Mouse (Mus musculus) spleen, postnatal 14 days (tissue): ENCODE results near the gene Atp6v1c2.
A peak's percentile ranks its signal among the peaks of the same experiment; 100 is the strongest.

Source experiments
- DNase-seq, 2 experiments: peaks; one replicate each; pipeline ENCODE4 v3.0.0; 2021 to 2022; ENCODE audit warnings: low spot score in 2 of 2

Atp6v1c2 gene

DNA sequence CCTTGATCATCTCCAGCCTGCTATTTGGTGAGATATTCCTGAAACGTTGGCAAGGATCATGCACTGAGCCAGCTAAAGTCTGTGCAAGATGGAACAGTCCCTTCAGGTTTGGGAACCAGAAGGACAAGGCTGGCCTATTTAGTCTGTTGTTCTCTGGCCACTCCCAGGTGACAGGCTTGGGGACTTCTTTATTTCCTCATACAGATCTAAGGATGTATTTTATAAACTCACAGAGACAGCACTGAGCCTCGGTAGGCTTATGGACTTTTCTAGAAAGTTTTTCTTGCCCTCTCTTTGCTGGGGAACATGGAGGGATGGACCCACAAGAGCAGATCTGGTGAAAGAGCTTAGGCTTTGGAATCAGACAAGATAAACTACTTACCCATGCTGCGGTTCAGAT is at the start of gene Atp6v1c2:
Gene Atp6v1c2, minus strand, starts transcription at position 101 of the 400 bp plus-strand sequence.
- no peak for DNase-seq

DNA sequence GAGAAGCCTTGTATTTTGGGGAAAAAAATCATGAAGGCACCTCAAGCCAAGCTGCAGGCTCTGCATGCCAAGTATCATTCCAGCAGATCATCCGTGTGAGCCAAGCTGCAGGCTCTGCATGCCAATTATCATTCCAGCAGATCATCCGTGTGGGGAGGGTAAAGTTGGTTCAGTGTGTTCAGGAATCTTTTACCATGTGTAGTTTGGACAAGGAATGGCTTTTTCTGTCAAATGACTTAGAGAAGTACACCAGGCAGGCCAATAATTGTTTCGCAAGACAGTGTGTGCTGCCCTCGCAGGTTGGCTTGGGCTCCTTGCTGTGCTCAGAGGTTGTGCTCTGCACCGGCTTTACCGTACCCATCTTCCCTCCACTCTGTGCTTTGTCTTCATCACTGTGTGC is 47.4 kb upstream of the Atp6v1c2 start:
- no peak for DNase-seq

GRCm38 (mm10) chr12:17375243-17375642 is 46.1 kb upstream of the Atp6v1c2 start:
- DNase-seq: no peak

- DNase-seq: no peak
These were observed 44.4 kb upstream of the Atp6v1c2 start for GRCm38 (mm10) chr12:17373470-17373975.

- DNase-seq: no peak
These were observed 43.5 kb upstream of the Atp6v1c2 start for GRCm38 (mm10) chr12:17372696-17373095.

GRCm38 (mm10) chr12:17371589-17372235 is 42.6 kb upstream of the Atp6v1c2 start:
- DNase-seq: peak in 1 of 2 experiments; percentile 13

DNA sequence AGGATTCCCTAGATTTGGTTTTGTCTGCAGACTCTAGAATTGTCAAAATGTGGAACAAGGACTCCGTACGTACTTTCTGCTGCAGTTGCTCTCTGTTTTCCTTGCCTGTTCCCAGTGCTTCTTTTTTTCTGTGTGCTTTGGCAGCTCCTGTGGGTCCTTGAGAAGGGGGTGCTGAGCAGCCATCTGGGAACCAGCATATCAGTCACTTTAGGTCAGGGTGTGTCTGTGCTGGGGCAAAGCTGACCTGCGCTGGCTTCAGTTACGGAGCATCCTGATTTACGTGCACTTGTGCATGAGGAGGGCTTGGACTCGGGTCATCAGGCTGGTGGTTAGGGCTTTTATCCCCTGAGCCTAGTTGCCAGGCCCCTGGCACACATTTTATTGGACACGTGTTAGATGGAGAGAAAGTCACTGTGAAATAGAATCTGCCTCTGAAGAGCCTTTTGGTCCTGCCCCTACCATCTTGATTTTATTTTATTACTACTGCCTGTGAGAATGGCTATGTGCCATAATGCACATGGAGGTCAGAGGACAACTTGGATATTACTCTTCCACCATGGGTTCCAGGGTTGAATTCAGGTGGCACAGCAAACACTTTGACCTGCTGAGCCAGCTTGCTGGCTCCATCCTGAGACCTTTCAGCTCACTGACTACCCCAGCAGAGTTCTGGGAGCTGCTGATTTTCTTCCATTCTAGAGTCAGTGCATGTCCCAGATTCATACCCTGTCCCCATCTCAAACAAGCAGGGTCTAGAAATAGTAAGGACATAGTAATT is 40.6 kb upstream of the Atp6v1c2 start:
- DNase-seq: no peak

GRCm38 (mm10) chr12:17369111-17369510 is 40.0 kb upstream of the Atp6v1c2 start:
- no peak for DNase-seq

GRCm38 (mm10) chr12:17366981-17367380 is 37.8 kb upstream of the Atp6v1c2 start:
- peak in 1 of 2 experiments; percentile 38 for DNase-seq

DNA sequence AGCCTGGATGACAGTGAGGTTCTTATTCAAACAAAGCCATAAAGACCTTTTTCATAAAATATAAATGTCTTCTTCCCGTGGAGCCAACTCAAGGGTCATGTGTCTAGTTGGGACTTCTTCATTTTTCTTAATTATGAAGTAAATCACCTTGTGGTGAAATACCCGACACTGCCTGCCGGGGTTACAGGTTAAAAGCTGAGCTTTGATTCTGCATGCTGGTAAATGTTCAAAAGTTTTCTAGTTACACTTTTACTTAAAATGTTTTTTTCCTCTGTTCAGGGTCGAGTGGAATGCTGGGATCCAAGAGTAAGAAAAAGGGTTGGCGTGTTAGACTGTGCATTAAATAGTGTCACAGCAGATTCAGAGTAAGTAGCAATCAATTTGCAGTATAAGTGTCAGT is 33.2 kb upstream of the Atp6v1c2 start:
- no peak for DNase-seq

DNA sequence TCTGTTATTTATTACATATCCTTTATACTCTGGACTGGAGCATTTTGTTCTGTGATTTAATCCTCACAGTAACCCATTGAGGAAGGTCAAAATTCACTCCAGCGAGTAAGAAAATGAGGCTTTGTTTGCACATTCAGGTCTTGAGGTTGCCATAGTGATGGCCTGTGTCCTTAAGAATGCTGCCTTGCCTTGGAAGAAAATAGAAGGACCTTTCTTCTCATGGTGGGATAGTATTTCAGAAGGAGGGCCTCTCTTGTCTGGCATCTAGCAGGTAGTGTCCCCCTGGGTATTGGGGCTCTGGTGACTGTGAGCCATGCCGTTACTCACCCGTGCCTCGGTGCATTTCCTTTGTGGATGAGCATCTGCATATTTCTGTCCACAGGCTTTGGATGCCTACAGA is 31.5 kb upstream of the Atp6v1c2 start:
- DNase-seq: no peak

DNA sequence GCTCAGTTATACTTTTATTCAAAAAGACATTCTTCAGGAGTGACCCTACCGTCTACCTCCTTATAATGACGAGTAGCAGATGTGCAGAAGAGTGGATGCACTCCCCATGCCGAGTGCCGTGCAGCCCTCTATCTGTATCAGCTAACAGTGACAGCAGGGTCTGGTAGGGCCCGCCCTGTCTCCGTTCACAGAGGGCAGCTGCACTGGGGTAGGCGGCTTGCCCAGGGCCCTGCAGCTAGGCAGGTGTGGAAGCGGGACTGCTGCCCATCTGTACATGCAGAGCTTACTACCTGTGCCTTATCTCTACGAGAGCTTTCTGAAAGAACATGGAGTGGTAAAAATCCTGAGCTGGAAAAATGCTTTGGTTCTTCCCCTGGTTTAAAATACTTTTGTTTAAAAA is 30.9 kb upstream of the Atp6v1c2 start:
- no peak for DNase-seq

DNA sequence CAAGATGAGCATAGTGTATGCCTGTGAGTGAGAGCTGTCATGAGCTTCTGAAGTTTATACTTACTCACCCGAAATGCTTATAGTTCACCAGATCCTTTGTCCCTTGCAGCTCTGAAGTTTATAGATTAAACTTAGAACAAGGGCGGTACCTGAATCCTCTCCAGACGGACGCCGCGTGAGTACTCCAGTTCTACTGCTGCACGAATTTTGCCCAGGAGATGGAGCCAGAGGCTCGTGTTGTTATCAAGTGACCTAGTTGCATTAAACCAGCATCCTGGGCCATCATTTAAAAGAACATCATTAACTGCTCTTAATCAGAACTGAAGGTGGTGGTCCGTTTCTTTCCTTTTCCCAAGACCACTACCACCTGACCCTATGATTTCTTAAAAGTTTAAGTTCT is 29.8 kb upstream of the Atp6v1c2 start:
- DNase-seq: no peak

- DNase-seq: no peak
These were observed 28.6 kb upstream of the Atp6v1c2 start for GRCm38 (mm10) chr12:17357795-17358194.

DNA sequence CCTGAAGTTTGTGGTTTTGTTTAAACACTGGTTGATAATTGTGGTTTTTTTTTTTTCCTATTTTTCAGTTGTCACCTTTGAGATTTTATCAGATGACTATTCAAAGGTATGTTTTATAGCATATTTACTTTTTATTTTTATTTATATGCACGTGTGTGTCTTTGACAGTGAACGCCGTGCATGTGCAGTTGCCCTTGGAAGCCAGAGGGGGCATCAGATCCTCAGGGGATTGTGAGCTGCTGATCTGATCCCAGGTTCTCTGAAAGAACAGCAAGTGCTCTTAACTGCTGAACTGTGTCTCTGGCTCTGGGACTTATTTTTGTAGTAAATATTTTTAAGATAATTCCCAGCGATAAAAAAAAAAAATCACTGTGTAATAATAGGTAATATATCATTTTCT is 27.7 kb upstream of the Atp6v1c2 start:
- no peak for DNase-seq

- no peak for DNase-seq
These were observed 20.9 kb upstream of the Atp6v1c2 start for GRCm38 (mm10) chr12:17350106-17350505.

GRCm38 (mm10) chr12:17348048-17349036 is 19.2 kb upstream of the Atp6v1c2 start, which contains the start of gene Nol10:
TSS of gene Nol10 (plus strand) at chr12:17348458.
- peak; percentile 69 to 84 for DNase-seq

DNA sequence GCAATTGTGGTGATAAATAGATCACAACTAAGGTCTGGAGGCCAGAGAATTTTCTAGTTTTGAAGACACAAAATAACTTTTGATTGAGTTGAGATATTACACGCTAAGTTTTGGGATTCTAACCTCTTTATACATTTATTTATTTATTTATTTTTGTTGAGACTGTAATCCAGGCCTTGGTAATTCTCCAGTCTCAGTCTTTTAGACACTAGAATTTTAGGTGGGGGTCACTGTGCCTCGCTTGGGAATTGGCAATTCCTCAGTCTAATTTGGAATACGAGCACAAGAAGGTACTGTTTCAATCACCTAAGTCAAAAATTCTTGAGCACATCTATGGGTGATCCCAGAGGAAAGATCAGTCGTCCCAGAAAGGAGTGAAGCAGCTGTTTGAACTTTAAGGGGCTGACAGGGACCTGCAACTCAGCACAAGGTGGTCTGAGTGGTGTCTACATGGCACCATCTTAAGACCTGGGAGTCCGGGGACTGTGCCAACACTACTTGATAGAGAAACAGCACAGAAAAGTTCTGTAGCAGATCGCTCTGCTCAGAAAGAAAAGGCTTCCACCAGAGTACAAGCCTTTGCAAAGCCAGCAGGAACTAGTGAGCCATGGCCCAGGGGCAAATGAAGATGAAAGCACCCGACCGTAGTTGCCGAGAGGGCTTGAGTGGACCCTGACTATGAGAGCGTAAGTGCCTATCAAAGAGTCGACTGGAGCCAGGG is 18.3 kb upstream of the Atp6v1c2 start:
- DNase-seq: no peak

DNA sequence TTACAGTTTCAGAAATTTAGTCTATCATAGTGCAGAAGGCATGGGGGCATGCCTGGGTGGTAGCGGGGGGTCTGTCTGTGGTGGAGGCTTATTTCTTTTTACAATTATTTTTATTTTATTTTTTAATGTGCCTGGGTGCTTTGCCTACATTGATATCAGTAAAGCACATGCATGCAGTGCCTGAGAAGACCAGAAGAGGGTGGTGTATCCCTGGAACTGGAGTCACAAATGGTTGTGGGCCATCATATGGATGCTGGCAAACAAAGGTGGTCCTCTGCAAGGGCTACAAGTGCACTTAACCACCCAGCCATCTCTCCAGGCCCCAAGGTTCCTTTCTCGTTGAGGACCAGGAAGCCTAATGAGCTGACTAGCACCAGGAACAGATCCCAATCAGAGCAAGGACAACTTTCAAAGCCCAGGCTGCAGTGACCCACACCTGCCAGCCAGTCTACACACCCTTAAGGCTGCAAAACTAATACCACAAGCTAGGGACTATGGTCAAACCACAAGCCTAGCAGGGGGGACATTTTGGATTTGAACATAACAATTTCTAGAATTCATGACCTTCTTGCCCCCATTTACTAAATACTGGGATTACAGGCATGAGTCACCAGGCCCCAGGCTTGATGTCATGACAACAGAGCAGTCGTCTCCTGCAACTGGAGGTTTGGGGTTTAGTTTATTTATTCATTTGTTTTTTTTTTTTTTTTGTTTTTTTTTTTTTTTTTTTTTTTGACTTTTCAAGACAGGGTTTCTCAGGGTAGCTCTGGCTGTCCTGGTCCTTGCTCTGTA is 10.2 kb upstream of the Atp6v1c2 start:
- DNase-seq: no peak

DNA sequence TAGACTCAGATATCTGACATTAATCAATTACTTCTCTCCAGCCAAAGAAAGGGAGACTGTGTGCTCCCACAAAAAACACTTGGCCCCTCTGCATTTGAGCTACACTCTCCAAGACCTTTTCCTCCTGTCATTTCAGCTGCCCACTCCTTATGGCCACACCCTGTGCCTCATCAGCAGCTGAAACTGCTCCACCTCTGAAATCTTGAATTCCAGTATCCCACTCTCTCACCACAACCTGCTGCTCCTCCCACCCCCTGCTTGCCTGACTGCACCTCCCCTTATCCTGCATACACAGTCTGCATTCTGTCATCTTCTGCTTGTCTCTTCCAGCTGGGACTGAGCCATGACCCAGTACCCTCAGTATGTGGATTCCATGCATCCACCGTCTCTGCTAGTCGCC is 9.2 kb upstream of the Atp6v1c2 start:
- no peak for DNase-seq
